Mouse (Mus musculus): ENCODE data around the gene Ube2l3. TPM values are rescaled to one million over a fixed set of nuclear protein-coding genes. Genes with fewer than 3 reads are reported as not detected.
A peak's percentile ranks its signal among the peaks of the same experiment; 100 is the strongest.

The Ube2l3 gene
- total RNA-seq, 2 experiments from 2014 or later = 154 to 163 TPM

- peak; percentile 91 for ATAC-seq (replicated peaks; ENCODE audit: low FRiP score, low TSS enrichment, poor library complexity, severe bottlenecking)
These were observed 91.4 kb downstream of the Ube2l3 start, which contains the start of gene Ppil2 for GRCm38 (mm10) chr16:17110771-17111743. Gene Ppil2, minus strand, starts transcription at chr16:17111257.

- ATAC-seq (replicated peaks; ENCODE audit: low FRiP score, low TSS enrichment, poor library complexity, severe bottlenecking) = no peak
These were observed 97.8 kb downstream of the Ube2l3 start for GRCm38 (mm10) chr16:17104600-17104999.

GRCm38 (mm10) chr16:17102630-17103220 is 99.7 kb downstream of the Ube2l3 start:
- no peak for ATAC-seq (replicated peaks; ENCODE audit: low FRiP score, low TSS enrichment, poor library complexity, severe bottlenecking)

Other genes with a start within 250 kb of the Ube2l3 start
- 118 and 181 TPM in 2 replicates for gene Mapk1, start 219.3 kb downstream of the Ube2l3 start, total RNA-seq (2014; fragmentation: Nextera tagmentation)
- gene Mapk1, start 219.3 kb downstream of the Ube2l3 start, total RNA-seq (2017) = 140 and 154 TPM in 2 replicates
- gene Ypel1, start 133.0 kb downstream of the Ube2l3 start, total RNA-seq (2014; fragmentation: Nextera tagmentation) = 2.3 and 3.0 TPM in 2 replicates
- gene Ypel1, start 133.0 kb downstream of the Ube2l3 start, total RNA-seq (2017) = 1.7 TPM in 1 of 2 replicates, not detected in the other
- gene Ppil2, start 91.4 kb downstream of the Ube2l3 start, total RNA-seq (2014; fragmentation: Nextera tagmentation) = 74.1 and 94.8 TPM in 2 replicates
- gene Ppil2, start 91.4 kb downstream of the Ube2l3 start, total RNA-seq (2017) = 81.5 and 99.2 TPM in 2 replicates
- gene 2610318N02Rik, start 77.5 kb downstream of the Ube2l3 start, total RNA-seq (2014; fragmentation: Nextera tagmentation) = 36.0 and 78.4 TPM in 2 replicates
- gene 2610318N02Rik, start 77.5 kb downstream of the Ube2l3 start, total RNA-seq (2017) = 9.3 and 19.2 TPM in 2 replicates
- 20.4 and 21.1 TPM in 2 replicates for gene Sdf2l1, start 70.3 kb downstream of the Ube2l3 start, total RNA-seq (2014; fragmentation: Nextera tagmentation)
- 29.5 and 40.7 TPM in 2 replicates for gene Sdf2l1, start 70.3 kb downstream of the Ube2l3 start, total RNA-seq (2017)
- 13.3 and 13.4 TPM in 2 replicates for gene Ydjc, start 58.0 kb downstream of the Ube2l3 start, total RNA-seq (2014; fragmentation: Nextera tagmentation)
- 11.4 and 11.7 TPM in 2 replicates for gene Ydjc, start 58.0 kb downstream of the Ube2l3 start, total RNA-seq (2017)
- gene Ccdc116, start 55.4 kb downstream of the Ube2l3 start, total RNA-seq (2014; fragmentation: Nextera tagmentation) = 1.2 and 2.1 TPM in 2 replicates
- gene Ccdc116, start 55.4 kb downstream of the Ube2l3 start, total RNA-seq (2017) = 0.57 and 0.70 TPM in 2 replicates
- gene Rimbp3, start 6.0 kb upstream of the Ube2l3 start, total RNA-seq (2014; fragmentation: Nextera tagmentation) = 0.39 and 0.59 TPM in 2 replicates
- gene Rimbp3, start 6.0 kb upstream of the Ube2l3 start, total RNA-seq (2017) = 0.23 TPM in 1 of 2 replicates, not detected in the other
- gene Hic2, start 30.9 kb upstream of the Ube2l3 start, total RNA-seq (2014; fragmentation: Nextera tagmentation) = 1.6 and 2.1 TPM in 2 replicates
- 1.5 and 1.9 TPM in 2 replicates for gene Hic2, start 30.9 kb upstream of the Ube2l3 start, total RNA-seq (2017)
- gene Tmem191c, start 73.4 kb upstream of the Ube2l3 start, total RNA-seq (2014; fragmentation: Nextera tagmentation) = 9.2 and 19.0 TPM in 2 replicates
- gene Tmem191c, start 73.4 kb upstream of the Ube2l3 start, total RNA-seq (2017) = 0.33 and 2.3 TPM in 2 replicates
- gene Serpind1, start 128.7 kb upstream of the Ube2l3 start, total RNA-seq (2014; fragmentation: Nextera tagmentation) = not detected in 2 replicates
- not detected in 2 replicates for gene Serpind1, start 128.7 kb upstream of the Ube2l3 start, total RNA-seq (2017)
- 17.1 and 19.0 TPM in 2 replicates for gene Snap29, start 203.3 kb upstream of the Ube2l3 start, total RNA-seq (2014; fragmentation: Nextera tagmentation)
- gene Snap29, start 203.3 kb upstream of the Ube2l3 start, total RNA-seq (2017) = 17.3 and 18.3 TPM in 2 replicates
- 53.5 and 71.9 TPM in 2 replicates for gene Pi4ka, start 203.7 kb upstream of the Ube2l3 start, total RNA-seq (2014; fragmentation: Nextera tagmentation)
- gene Pi4ka, start 203.7 kb upstream of the Ube2l3 start, total RNA-seq (2017) = 21.9 and 44.8 TPM in 2 replicates
- 21.5 and 29.3 TPM in 2 replicates for gene Crkl, start 249.3 kb upstream of the Ube2l3 start, total RNA-seq (2014; fragmentation: Nextera tagmentation)
- 21.6 and 33.5 TPM in 2 replicates for gene Crkl, start 249.3 kb upstream of the Ube2l3 start, total RNA-seq (2017)